Mouse (Mus musculus) T-helper 1 cell (primary cell): ENCODE data around the gene Col6a5.

Experiments
- in situ Hi-C: fragments of 300-600 bp; cut with MboI, MseI; formaldehyde crosslinking; loops from one replicate; pipeline ENCODE4 v1.15.1; 2025; ENCODE audit warnings: high pct_unique_total_duplicates

Col6a5 gene

GRCm38 (mm10) chr9:105827791-105828385 lies 132.6 kb downstream of the Col6a5 start, which contains the start of gene Col6a6:
TSS of gene Col6a6 (minus strand) at chr9:105828160.
- in situ Hi-C loops = no loop called here

- in situ Hi-C loops = no loop called here
Measured at GRCm38 (mm10) chr9:105827076-105827647, 133.3 kb downstream of the Col6a5 start.

GRCm38 (mm10) chr9:105820711-105821110 lies 139.7 kb downstream of the Col6a5 start:
- in situ Hi-C loops = no loop called here

- in situ Hi-C loops = no loop called here
Measured at GRCm38 (mm10) chr9:105819155-105819709, 141.2 kb downstream of the Col6a5 start.

GRCm38 (mm10) chr9:105814436-105814835 lies 146.0 kb downstream of the Col6a5 start:
- in situ Hi-C loops = no loop called here

GRCm38 (mm10) chr9:105811458-105811857 lies 149.0 kb downstream of the Col6a5 start:
- in situ Hi-C loops = no loop called here

- in situ Hi-C loops = no loop called here
Measured at GRCm38 (mm10) chr9:105808920-105809505, 151.4 kb downstream of the Col6a5 start.
